Mouse (Mus musculus) embryonic facial prominence, embryonic 10.5 days (tissue): ENCODE data around the gene Dgkh. TPM values are rescaled to one million over a fixed set of nuclear protein-coding genes. Genes with fewer than 3 reads are reported as not detected.

Experiments
- DNase-seq: peaks from one replicate; pipeline ENCODE4 v3.0.0-alpha.2; 2017; ENCODE audit warnings: low spot score
- H3K27ac ChIP-seq: fragments of 300-500 bp; sonication (generic); replicated peaks from 2 replicates; pipeline ENCODE4 v1.5.1; 2016; ENCODE audit warnings: mild to moderate bottlenecking
- H3K27me3 ChIP-seq: fragments of 300-500 bp; sonication (generic); replicated peaks from 2 replicates; pipeline ENCODE4 v1.6.1; 2016; ENCODE audit warnings: low read depth, mild to moderate bottlenecking; ENCODE audit not compliant: poor library complexity, severe bottlenecking
- H3K36me3 ChIP-seq: fragments of 300-500 bp; sonication (generic); replicated peaks from 2 replicates; pipeline ENCODE4 v1.6.1; 2016; ENCODE audit warnings: mild to moderate bottlenecking, moderate library complexity
- H3K4me1 ChIP-seq: fragments of 300-500 bp; sonication (generic); 2 replicates; pipeline ENCODE4 v1.6.1; 2016
- H3K4me3 ChIP-seq: fragments of 300-500 bp; sonication (generic); 2 replicates; pipeline ENCODE4 v1.5.1; 2016; ENCODE audit warnings: mild to moderate bottlenecking, moderate library complexity
- H3K9me3 ChIP-seq: fragments of 300-500 bp; sonication (generic); 2 replicates; pipeline ENCODE4 v1.6.1; 2016; ENCODE audit warnings: mild to moderate bottlenecking
- WGBS: fragments of 180-500 bp; shearing (Covaris S2); methylation state at CpG from one replicate; pipeline ENCODE4 v1.1.7; 2016; 5-methylcytosine and 5-hydroxymethylcytosine counted together
- polyA plus RNA-seq: library from polyadenylated mRNA; unstranded; fragments of >200 nt; fragmentation: Nextera tagmentation; extraction: Ambion mirVana; gene quantifications from 2 replicates; pipeline ENCODE4 v1.2.1, GENCODE M21; 2016

Gene Dgkh
- polyA plus RNA-seq, 1 experiment from 2014 or later = 0.81 TPM

GRCm38 (mm10) chr14:78705616-78706015, 27.0 kb downstream of the Dgkh start:
- Histone ChIP-seq H3K4me1 (peaks cover 4% of the 10 kb centered on the region; the same call in 1 of the 2 replicates), H3K27ac (no peak overlapping the region), H3K4me3 (no peak overlapping the region), H3K27me3 (no peaks in the 10 kb centered on the region), H3K9me3 (no peaks in the 10 kb centered on the region), H3K36me3 (no peaks in the 10 kb centered on the region)
- 87% methylated on average over 3 of the region's 3 CpGs for WGBS
- no peak for DNase-seq

- 93% methylated on average over 4 of the region's 4 CpGs for WGBS
- no peak overlapping the region for H3K27ac ChIP-seq
- peaks cover 9% of the 10 kb centered on the region; the same call in 1 of the 2 replicates for H3K4me1 ChIP-seq
- H3K9me3 ChIP-seq = no peaks in the 10 kb centered on the region
- DNase-seq = no peak
- H3K27me3 ChIP-seq = no peaks in the 10 kb centered on the region
- no peaks in the 10 kb centered on the region for H3K36me3 ChIP-seq
- no peak overlapping the region for H3K4me3 ChIP-seq
Observed at GRCm38 (mm10) chr14:78703989-78704388, 28.6 kb downstream of the Dgkh start.

GRCm38 (mm10) chr14:78703361-78703760, 29.2 kb downstream of the Dgkh start:
- DNase-seq = no peak
- Histone ChIP-seq H3K27ac (no peak overlapping the region), H3K27me3 (no peaks in the 10 kb centered on the region), H3K36me3 (no peaks in the 10 kb centered on the region), H3K9me3 (peaks cover 4% of the 10 kb centered on the region), H3K4me3 (no peak overlapping the region), H3K4me1 (peaks cover 9% of the 10 kb centered on the region; the same call in 1 of the 2 replicates)
- WGBS = 80% methylated on average over 6 of the region's 6 CpGs

GRCm38 (mm10) chr14:78702048-78702447, 30.5 kb downstream of the Dgkh start:
- H3K9me3 ChIP-seq = peaks cover 5% of the 10 kb centered on the region
- no peak overlapping the region for H3K4me3 ChIP-seq
- DNase-seq = no peak
- no peaks in the 10 kb centered on the region for H3K36me3 ChIP-seq
- 88% methylated on average over 4 of the region's 4 CpGs for WGBS
- no peak overlapping the region for H3K27ac ChIP-seq
- no peaks in the 10 kb centered on the region for H3K27me3 ChIP-seq
- peaks cover 9% of the 10 kb centered on the region; the same call in 1 of the 2 replicates for H3K4me1 ChIP-seq

GRCm38 (mm10) chr14:78701501-78701900, 31.1 kb downstream of the Dgkh start:
- Histone ChIP-seq H3K4me1 (peaks cover 9% of the 10 kb centered on the region; the same call in 1 of the 2 replicates), H3K9me3 (peaks cover 5% of the 10 kb centered on the region), H3K4me3 (no peak overlapping the region), H3K36me3 (no peaks in the 10 kb centered on the region), H3K27me3 (no peaks in the 10 kb centered on the region), H3K27ac (no peak overlapping the region)
- WGBS = 73% methylated on average over 8 of the region's 8 CpGs
- DNase-seq = no peak

- H3K27me3 ChIP-seq = no peaks in the 10 kb centered on the region
- 79% methylated on average over 9 of the region's 9 CpGs for WGBS
- no peak overlapping the region for H3K4me3 ChIP-seq
- no peak for DNase-seq
- H3K27ac ChIP-seq = no peak overlapping the region
- peaks cover 9% of the 10 kb centered on the region; the same call in 1 of the 2 replicates for H3K4me1 ChIP-seq
- no peaks in the 10 kb centered on the region for H3K36me3 ChIP-seq
- H3K9me3 ChIP-seq = peaks cover 5% of the 10 kb centered on the region
Observed at GRCm38 (mm10) chr14:78701087-78701486, 31.5 kb downstream of the Dgkh start.

- no peak for DNase-seq
- WGBS = 87% methylated on average over 3 of the region's 3 CpGs
- Histone ChIP-seq H3K4me3 (no peak overlapping the region), H3K4me1 (0 out of 2 replicates have a peak, but pooled peaks cover 5% of the 10 kb centered on the region), H3K36me3 (no peaks in the 10 kb centered on the region), H3K9me3 (peaks cover 5% of the 10 kb centered on the region), H3K27me3 (no peaks in the 10 kb centered on the region), H3K27ac (no peak overlapping the region)
Observed at GRCm38 (mm10) chr14:78699634-78700033, 32.9 kb downstream of the Dgkh start.

GRCm38 (mm10) chr14:78699196-78699595, 33.4 kb downstream of the Dgkh start:
- Histone ChIP-seq H3K27me3 (no peaks in the 10 kb centered on the region), H3K36me3 (no peaks in the 10 kb centered on the region), H3K4me3 (no peak overlapping the region), H3K9me3 (peaks cover 5% of the 10 kb centered on the region), H3K27ac (no peak overlapping the region), H3K4me1 (0 out of 2 replicates have a peak, but pooled peaks cover 5% of the 10 kb centered on the region)
- WGBS = 87% methylated on average over 5 of the region's 5 CpGs
- DNase-seq = no peak

- H3K4me3 ChIP-seq = no peak overlapping the region
- H3K36me3 ChIP-seq = no peaks in the 10 kb centered on the region
- H3K9me3 ChIP-seq = peaks cover 5% of the 10 kb centered on the region
- no peak overlapping the region for H3K27ac ChIP-seq
- no peak for DNase-seq
- peaks cover 3% of the 10 kb centered on the region; the same call in 1 of the 2 replicates for H3K4me1 ChIP-seq
- 94% methylated on average over 8 of the region's 8 CpGs for WGBS
- no peaks in the 10 kb centered on the region for H3K27me3 ChIP-seq
Observed at GRCm38 (mm10) chr14:78694121-78694520, 38.5 kb downstream of the Dgkh start.

- Histone ChIP-seq H3K4me3 (no peak overlapping the region), H3K9me3 (no peaks in the 10 kb centered on the region), H3K4me1 (peaks cover 3% of the 10 kb centered on the region; the same call in 1 of the 2 replicates), H3K36me3 (no peaks in the 10 kb centered on the region), H3K27me3 (no peaks in the 10 kb centered on the region), H3K27ac (no peak overlapping the region)
- DNase-seq = no peak
- 60% methylated on average over 4 of the region's 4 CpGs for WGBS
Observed at GRCm38 (mm10) chr14:78692602-78693001, 40.0 kb downstream of the Dgkh start.

- peaks cover 3% of the 10 kb centered on the region; the same call in 1 of the 2 replicates for H3K4me1 ChIP-seq
- no peaks in the 10 kb centered on the region for H3K9me3 ChIP-seq
- 0 out of 2 replicates have a peak overlapping the region, but pooled peaks have one; percentile 32 for H3K27ac ChIP-seq
- 60% methylated on average over 5 of the region's 5 CpGs for WGBS
- no peaks in the 10 kb centered on the region for H3K36me3 ChIP-seq
- H3K27me3 ChIP-seq = no peaks in the 10 kb centered on the region
- no peak for DNase-seq
- H3K4me3 ChIP-seq = no peak overlapping the region
Observed at GRCm38 (mm10) chr14:78691926-78692487, 40.6 kb downstream of the Dgkh start.

- H3K9me3 ChIP-seq = no peaks in the 10 kb centered on the region
- peaks cover 3% of the 10 kb centered on the region; the same call in 1 of the 2 replicates for H3K4me1 ChIP-seq
- no peak overlapping the region for H3K27ac ChIP-seq
- no peaks in the 10 kb centered on the region for H3K27me3 ChIP-seq
- no peak for DNase-seq
- H3K4me3 ChIP-seq = no peak overlapping the region
- 84% methylated on average over 1 of the region's 1 CpGs for WGBS
- H3K36me3 ChIP-seq = no peaks in the 10 kb centered on the region
Observed at GRCm38 (mm10) chr14:78690883-78691282, 41.7 kb downstream of the Dgkh start.

GRCm38 (mm10) chr14:78690387-78690786, 42.2 kb downstream of the Dgkh start:
- Histone ChIP-seq H3K4me3 (no peak overlapping the region), H3K27me3 (no peaks in the 10 kb centered on the region), H3K9me3 (no peaks in the 10 kb centered on the region), H3K27ac (no peak overlapping the region), H3K36me3 (no peaks in the 10 kb centered on the region), H3K4me1 (peaks cover 3% of the 10 kb centered on the region; the same call in 1 of the 2 replicates)
- 77% methylated on average over 4 of the region's 4 CpGs for WGBS
- no peak for DNase-seq
